Mouse (Mus musculus): ENCODE measurements around the gene Tcn2. TPM values are rescaled to one million over a fixed set of nuclear protein-coding genes. Genes with fewer than 3 reads are reported as not detected.
A peak's percentile ranks its signal among the peaks of the same experiment; 100 is the strongest.

The Tcn2 gene
- polyA plus RNA-seq, 1 experiment from 2014 or later: 31.4 TPM

DNA sequence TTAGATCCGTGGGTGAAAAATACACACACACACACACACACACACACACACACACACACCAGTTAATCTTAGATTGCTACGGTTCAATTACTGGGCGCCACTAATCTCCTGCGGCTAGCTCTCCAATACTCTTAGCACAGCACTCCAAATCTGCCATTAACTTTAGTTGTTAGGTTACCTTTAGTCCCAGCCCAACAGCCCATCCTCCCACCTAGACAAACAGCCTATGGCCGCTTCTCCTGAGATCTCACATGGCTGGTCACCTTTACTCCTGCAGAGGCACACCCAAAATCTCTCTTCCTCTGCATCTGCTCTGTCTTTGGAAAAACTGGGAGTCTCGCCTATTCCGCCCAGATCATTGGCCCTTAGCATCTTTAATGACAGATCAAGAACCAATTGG lies 9.4 kb upstream of the Tcn2 start:
- H3K4me3 ChIP-seq (ENCODE audit: low read depth, low read length): no peak overlapping the region
- H3K4me1 ChIP-seq (ENCODE audit: control insufficient read depth, insufficient read depth, low read length): no peaks in the 10 kb centered on the region
- DNase-seq (ENCODE audit: low spot score) (no peak), ATAC-seq (ENCODE audit: insufficient read depth, low FRiP score, low TSS enrichment) (no peak)
- 91% methylated on average over 7 of the region's 7 CpGs for WGBS
- no peaks in the 10 kb centered on the region for H3K9me3 ChIP-seq (ENCODE audit: control insufficient read depth, low read length)
- H3K27me3 ChIP-seq (ENCODE audit: control insufficient read depth, insufficient read depth, low read length): no peaks in the 10 kb centered on the region
- H3K4me2 ChIP-seq (ENCODE audit: low read depth): no peak overlapping the region
- H3K9ac ChIP-seq (ENCODE audit: low read length): no peak overlapping the region
- no peak overlapping the region for H3K27ac ChIP-seq (ENCODE audit: low read depth, low read length)
- no peaks in the 10 kb centered on the region for H3K36me3 ChIP-seq (ENCODE audit: control insufficient read depth, insufficient read depth, low read length)

DNA sequence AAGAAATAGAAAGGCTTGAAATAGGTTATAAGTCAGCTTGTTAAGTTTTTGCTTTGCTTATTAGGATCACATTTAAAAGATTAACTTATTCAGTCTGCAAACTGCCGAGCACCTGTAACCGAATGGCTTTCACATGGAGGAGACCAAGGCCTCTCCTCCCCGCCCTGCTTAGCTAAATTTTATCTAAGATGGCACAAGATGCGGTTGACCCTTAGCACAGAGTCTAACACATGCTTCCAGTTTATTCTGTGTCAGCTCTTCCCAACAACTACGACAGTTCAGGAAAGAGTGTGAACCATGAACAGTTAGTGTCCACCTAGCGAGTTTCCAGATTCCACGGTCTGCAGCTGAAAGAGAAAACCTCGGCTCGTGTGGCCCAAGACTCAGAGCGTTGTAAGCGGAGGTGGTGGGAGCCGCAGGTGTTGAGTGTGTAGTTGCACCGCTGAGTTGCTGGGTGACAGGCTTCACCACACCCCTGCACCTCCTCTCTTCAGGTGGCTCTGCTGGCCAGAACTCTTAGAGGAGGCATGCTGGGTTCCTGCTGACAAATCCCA lies 5.4 kb upstream of the Tcn2 start:
- no peaks in the 10 kb centered on the region; the same call in 1 of the 2 replicates for H3K4me1 ChIP-seq (ENCODE audit: control insufficient read depth, insufficient read depth, low read length)
- no peak for ATAC-seq (ENCODE audit: insufficient read depth, low FRiP score, low TSS enrichment)
- H3K4me2 ChIP-seq (ENCODE audit: low read depth): no peak overlapping the region
- WGBS: 81% methylated on average over 13 of the region's 13 CpGs
- H3K4me3 ChIP-seq (ENCODE audit: low read depth, low read length): no peak overlapping the region
- no peaks in the 10 kb centered on the region for H3K36me3 ChIP-seq (ENCODE audit: control insufficient read depth, insufficient read depth, low read length)
- no peak overlapping the region for H3K9ac ChIP-seq (ENCODE audit: low read length)
- no peak for DNase-seq (ENCODE audit: low spot score)
- H3K27me3 ChIP-seq (ENCODE audit: control insufficient read depth, insufficient read depth, low read length): no peaks in the 10 kb centered on the region
- no peaks in the 10 kb centered on the region for H3K9me3 ChIP-seq (ENCODE audit: control insufficient read depth, low read length)
- no peak overlapping the region for H3K27ac ChIP-seq (ENCODE audit: low read depth, low read length)

DNA sequence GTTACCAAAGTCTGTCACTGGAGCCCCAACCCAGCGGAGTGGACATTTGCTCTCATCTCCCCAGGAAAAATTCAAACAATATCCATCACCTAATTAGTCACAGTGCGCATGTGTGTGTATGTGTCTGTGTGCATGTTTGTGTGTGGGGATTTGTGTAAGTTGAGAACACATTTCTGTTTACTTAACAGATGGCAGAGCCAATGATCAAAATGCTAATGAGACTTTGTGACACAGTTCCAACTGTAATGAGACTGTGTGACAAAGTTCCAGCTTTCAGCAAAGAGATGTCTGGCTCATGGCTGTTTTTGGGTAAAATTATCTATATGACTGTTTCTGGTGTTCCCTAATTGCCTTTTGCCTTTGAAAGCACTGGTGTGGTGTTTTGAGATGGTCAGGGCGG lies 4.4 kb upstream of the Tcn2 start:
- 78% methylated on average over 3 of the region's 3 CpGs for WGBS
- no peak overlapping the region for H3K27ac ChIP-seq (ENCODE audit: low read depth, low read length)
- H3K4me1 ChIP-seq (ENCODE audit: control insufficient read depth, insufficient read depth, low read length): no peaks in the 10 kb centered on the region; the same call in 1 of the 2 replicates
- no peaks in the 10 kb centered on the region for H3K36me3 ChIP-seq (ENCODE audit: control insufficient read depth, insufficient read depth, low read length)
- ATAC-seq (ENCODE audit: insufficient read depth, low FRiP score, low TSS enrichment) (no peak), DNase-seq (ENCODE audit: low spot score) (no peak)
- H3K4me3 ChIP-seq (ENCODE audit: low read depth, low read length): no peak overlapping the region
- no peak overlapping the region for H3K9ac ChIP-seq (ENCODE audit: low read length)
- H3K27me3 ChIP-seq (ENCODE audit: control insufficient read depth, insufficient read depth, low read length): no peaks in the 10 kb centered on the region
- H3K4me2 ChIP-seq (ENCODE audit: low read depth): no peak overlapping the region
- H3K9me3 ChIP-seq (ENCODE audit: control insufficient read depth, low read length): no peaks in the 10 kb centered on the region

DNA sequence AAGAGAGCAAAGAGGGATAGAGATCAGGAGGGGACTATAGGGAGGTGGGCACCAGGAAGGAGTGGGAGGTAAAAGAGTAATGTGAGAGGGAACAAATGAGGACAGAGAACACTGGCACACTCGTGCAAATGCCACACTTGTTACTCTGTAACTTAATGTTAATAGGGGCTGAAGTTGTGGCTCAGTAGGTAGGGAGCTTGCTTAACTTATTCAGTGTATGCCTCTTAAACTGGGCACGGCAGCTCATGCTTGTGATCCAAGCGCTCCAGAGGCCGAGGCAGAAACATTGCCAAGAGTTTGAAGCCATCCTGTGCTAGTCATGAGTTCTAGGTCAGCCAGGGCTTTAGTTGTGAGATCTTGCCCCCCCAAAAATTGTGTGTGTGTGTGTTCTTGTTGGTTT lies 3.2 kb upstream of the Tcn2 start:
- H3K9me3 ChIP-seq (ENCODE audit: control insufficient read depth, low read length): no peaks in the 10 kb centered on the region
- DNase-seq (ENCODE audit: low spot score) (no peak), ATAC-seq (ENCODE audit: insufficient read depth, low FRiP score, low TSS enrichment) (no peak)
- no peak overlapping the region for H3K27ac ChIP-seq (ENCODE audit: low read depth, low read length)
- H3K9ac ChIP-seq (ENCODE audit: low read length): no peak overlapping the region
- H3K4me2 ChIP-seq (ENCODE audit: low read depth): no peak overlapping the region
- H3K27me3 ChIP-seq (ENCODE audit: control insufficient read depth, insufficient read depth, low read length): no peaks in the 10 kb centered on the region
- H3K36me3 ChIP-seq (ENCODE audit: control insufficient read depth, insufficient read depth, low read length): no peaks in the 10 kb centered on the region
- 76% methylated on average over 4 of the region's 4 CpGs for WGBS
- no peaks in the 10 kb centered on the region; the same call in 1 of the 2 replicates for H3K4me1 ChIP-seq (ENCODE audit: control insufficient read depth, insufficient read depth, low read length)
- H3K4me3 ChIP-seq (ENCODE audit: low read depth, low read length): no peak overlapping the region

DNA sequence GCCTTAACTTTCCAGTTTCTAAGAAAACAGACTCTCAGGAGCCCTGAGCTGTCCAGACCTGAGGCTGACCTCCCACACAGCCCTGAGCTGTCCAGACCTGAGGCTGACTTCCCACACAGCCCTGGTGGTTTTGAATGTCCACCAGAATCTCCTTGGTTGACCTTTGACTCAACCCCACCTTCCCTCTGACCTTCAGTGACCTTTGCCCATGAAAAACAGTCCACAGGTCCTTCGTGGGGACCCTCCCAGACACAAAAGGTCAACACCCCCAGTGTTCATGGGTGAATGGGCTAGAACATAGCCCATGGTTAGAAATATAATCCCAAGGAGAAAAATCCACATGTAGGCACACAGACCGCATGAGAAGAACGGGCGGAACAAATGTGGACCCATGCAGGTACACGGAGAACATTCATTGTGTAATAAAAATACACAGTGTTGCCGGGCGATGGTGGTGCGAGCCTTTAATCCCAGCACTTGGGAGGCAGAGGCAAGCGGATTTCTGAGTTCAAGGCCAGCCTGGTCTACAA lies 1.9 kb upstream of the Tcn2 start:
- 86% methylated on average over 9 of the region's 9 CpGs for WGBS
- Histone ChIP-seq H3K27me3 (ENCODE audit: control insufficient read depth, insufficient read depth, low read length) (no peaks in the 10 kb centered on the region), H3K9ac (ENCODE audit: low read length) (no peak overlapping the region), H3K4me1 (ENCODE audit: control insufficient read depth, insufficient read depth, low read length) (no peaks in the 10 kb centered on the region; the same call in 1 of the 2 replicates), H3K4me3 (ENCODE audit: low read depth, low read length) (no peak overlapping the region), H3K27ac (ENCODE audit: low read depth, low read length) (no peak overlapping the region), H3K36me3 (ENCODE audit: control insufficient read depth, insufficient read depth, low read length) (no peaks in the 10 kb centered on the region), H3K4me2 (ENCODE audit: low read depth) (no peak overlapping the region), H3K9me3 (ENCODE audit: control insufficient read depth, low read length) (no peaks in the 10 kb centered on the region)
- ATAC-seq (ENCODE audit: insufficient read depth, low FRiP score, low TSS enrichment) (no peak), DNase-seq (ENCODE audit: low spot score) (no peak)

DNA sequence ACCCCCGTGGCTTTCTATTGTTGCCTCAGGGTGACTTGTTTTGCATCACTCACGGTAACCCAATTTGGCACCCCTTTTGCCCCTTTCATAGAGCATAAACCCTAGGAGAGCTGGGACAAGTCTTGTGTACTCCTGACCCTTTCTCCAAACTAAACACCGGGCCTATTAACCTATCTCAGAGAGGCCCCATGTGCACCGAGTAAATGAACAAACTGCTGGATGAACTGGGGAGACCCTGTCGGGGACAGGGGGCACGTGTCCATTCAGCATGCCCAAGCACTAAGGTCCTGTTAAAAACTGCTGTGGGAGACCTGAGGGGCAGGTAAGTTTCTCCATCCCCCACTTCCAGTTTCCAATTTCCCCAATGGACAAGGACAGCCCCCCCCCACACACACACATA lies 1.0 kb downstream of the Tcn2 start:
- Histone ChIP-seq H3K4me2 (ENCODE audit: low read depth) (peak overlapping the region; percentile 63), H3K9ac (ENCODE audit: low read length) (peak overlapping the region; percentile 47), H3K4me3 (ENCODE audit: low read depth, low read length) (peak overlapping the region; percentile 53), H3K27ac (ENCODE audit: low read depth, low read length) (no peak overlapping the region), H3K36me3 (ENCODE audit: control insufficient read depth, insufficient read depth, low read length) (no peaks in the 10 kb centered on the region), H3K9me3 (ENCODE audit: control insufficient read depth, low read length) (no peaks in the 10 kb centered on the region), H3K27me3 (ENCODE audit: control insufficient read depth, insufficient read depth, low read length) (no peaks in the 10 kb centered on the region), H3K4me1 (ENCODE audit: control insufficient read depth, insufficient read depth, low read length) (no peaks in the 10 kb centered on the region; the same call in 1 of the 2 replicates)
- WGBS: 25% methylated on average over 6 of the region's 6 CpGs
- DNase-seq (ENCODE audit: low spot score) (no peak), ATAC-seq (ENCODE audit: insufficient read depth, low FRiP score, low TSS enrichment) (no peak)

DNA sequence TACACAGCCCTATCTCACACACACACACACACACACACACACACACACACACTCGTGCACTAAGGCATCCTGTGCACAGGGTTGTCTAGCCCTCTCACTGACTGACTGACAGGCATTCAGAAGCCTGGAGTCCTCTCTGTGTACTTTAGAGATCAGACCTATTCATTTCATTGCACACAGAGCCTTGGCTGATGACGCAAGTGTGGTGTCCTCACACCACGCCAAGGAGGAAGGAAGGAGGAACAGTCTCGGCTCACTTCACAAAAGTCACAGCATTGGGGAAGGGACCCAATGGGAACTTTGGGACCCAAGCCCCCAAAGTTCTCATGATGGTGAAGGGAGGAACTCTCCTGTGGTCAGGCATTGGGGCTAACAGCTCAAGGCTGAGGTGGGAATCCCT lies 1.9 kb downstream of the Tcn2 start:
- Histone ChIP-seq H3K4me1 (ENCODE audit: control insufficient read depth, insufficient read depth, low read length) (no peaks in the 10 kb centered on the region; the same call in 1 of the 2 replicates), H3K9me3 (ENCODE audit: control insufficient read depth, low read length) (no peaks in the 10 kb centered on the region), H3K4me3 (ENCODE audit: low read depth, low read length) (no peak overlapping the region), H3K4me2 (ENCODE audit: low read depth) (no peak overlapping the region; the same call in 1 of the 2 replicates), H3K36me3 (ENCODE audit: control insufficient read depth, insufficient read depth, low read length) (no peaks in the 10 kb centered on the region), H3K27me3 (ENCODE audit: control insufficient read depth, insufficient read depth, low read length) (no peaks in the 10 kb centered on the region), H3K27ac (ENCODE audit: low read depth, low read length) (no peak overlapping the region), H3K9ac (ENCODE audit: low read length) (no peak overlapping the region)
- WGBS: 83% methylated on average over 4 of the region's 4 CpGs
- no peak for ATAC-seq (ENCODE audit: insufficient read depth, low FRiP score, low TSS enrichment)
- no peak for DNase-seq (ENCODE audit: low spot score)

DNA sequence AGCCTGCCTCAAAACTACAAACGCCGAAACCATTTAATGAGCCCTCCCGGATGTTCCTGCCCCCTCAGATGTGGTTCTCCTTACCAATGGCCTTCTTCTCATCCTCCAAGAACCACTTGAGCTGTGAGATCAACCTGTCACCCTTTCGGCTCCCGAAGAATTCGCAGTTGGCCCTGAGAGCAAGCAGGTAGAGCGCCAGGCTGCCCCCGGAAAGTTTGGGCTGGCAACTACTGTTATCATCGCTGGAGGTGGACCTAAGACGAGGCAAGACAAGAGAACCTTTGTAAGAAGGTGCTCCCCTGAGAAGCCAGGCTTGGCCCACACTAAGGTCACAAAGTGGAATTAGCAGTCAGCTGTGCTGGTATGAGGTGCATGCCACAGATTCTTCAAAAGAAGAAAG lies 6.0 kb downstream of the Tcn2 start:
- no peak overlapping the region for H3K27ac ChIP-seq (ENCODE audit: low read depth, low read length)
- WGBS: 90% methylated on average over 10 of the region's 10 CpGs

DNA sequence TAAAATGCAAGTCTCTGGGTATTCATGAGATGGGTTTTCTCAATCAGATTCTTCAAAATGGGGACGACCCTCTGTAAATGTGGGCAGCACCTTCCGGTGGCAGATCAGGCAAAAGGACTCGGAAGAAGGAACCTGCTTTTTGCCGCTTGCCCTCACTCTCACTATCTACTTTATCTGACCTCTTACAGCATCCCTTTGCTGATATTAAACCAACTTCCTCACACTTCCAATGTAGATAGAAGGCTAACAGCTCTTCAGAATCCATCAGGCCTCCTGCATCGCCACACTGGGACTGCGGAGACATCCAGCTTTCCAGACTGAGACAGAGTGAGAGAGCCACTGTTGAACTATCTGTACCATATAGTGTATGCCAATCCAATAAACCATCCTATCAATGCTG lies 9.2 kb downstream of the Tcn2 start:
- no peak overlapping the region for H3K4me2 ChIP-seq (ENCODE audit: low read depth)
- 93% methylated on average over 6 of the region's 6 CpGs for WGBS
- no peaks in the 10 kb centered on the region for H3K27me3 ChIP-seq (ENCODE audit: control insufficient read depth, insufficient read depth, low read length)
- DNase-seq (ENCODE audit: low spot score) (no peak), ATAC-seq (ENCODE audit: insufficient read depth, low FRiP score, low TSS enrichment) (no peak)
- no peaks in the 10 kb centered on the region for H3K36me3 ChIP-seq (ENCODE audit: control insufficient read depth, insufficient read depth, low read length)
- no peaks in the 10 kb centered on the region for H3K4me1 ChIP-seq (ENCODE audit: control insufficient read depth, insufficient read depth, low read length)
- H3K4me3 ChIP-seq (ENCODE audit: low read depth, low read length): no peak overlapping the region
- no peak overlapping the region for H3K27ac ChIP-seq (ENCODE audit: low read depth, low read length)
- no peaks in the 10 kb centered on the region for H3K9me3 ChIP-seq (ENCODE audit: control insufficient read depth, low read length)
- H3K9ac ChIP-seq (ENCODE audit: low read length): no peak overlapping the region

More for the DNA sequence above, 6.0 kb downstream of the Tcn2 start:
- Histone ChIP-seq H3K4me3 (ENCODE audit: low read depth, low read length) (no peak overlapping the region), H3K36me3 (ENCODE audit: control insufficient read depth, insufficient read depth, low read length) (no peaks in the 10 kb centered on the region), H3K9ac (ENCODE audit: low read length) (no peak overlapping the region), H3K4me1 (ENCODE audit: control insufficient read depth, insufficient read depth, low read length) (no peaks in the 10 kb centered on the region), H3K9me3 (ENCODE audit: control insufficient read depth, low read length) (no peaks in the 10 kb centered on the region), H3K27me3 (ENCODE audit: control insufficient read depth, insufficient read depth, low read length) (no peaks in the 10 kb centered on the region), H3K4me2 (ENCODE audit: low read depth) (no peak overlapping the region)
- DNase-seq (ENCODE audit: low spot score) (no peak), ATAC-seq (ENCODE audit: insufficient read depth, low FRiP score, low TSS enrichment) (no peak)
